Mouse (Mus musculus) forebrain, embryonic 15.5 days (tissue): ENCODE measurements at regions not wholly inside any gene's neighbourhood (a gene's known extent, or its start where the extent isn't known, plus 50 kb on each side); places are given as distances from the start of the nearest gene placed in this dataset.
A peak's percentile ranks its signal among the peaks of the same experiment; 100 is the strongest.

Experiments
- ATAC-seq: fragments of 200-750 bp; cut with Nextera tagmentation; replicated peaks from 2 replicates; pipeline ENCODE4 v1.8.0; 2017; ENCODE audit warnings: mild to moderate bottlenecking, moderate TSS enrichment, moderate library complexity
- H3K27ac ChIP-seq: fragments of 300-500 bp; sonication (generic); replicated peaks from 2 replicates; pipeline ENCODE4 v1.5.1; 2015; ENCODE audit warnings: mild to moderate bottlenecking, inconsistent platforms
- H3K27me3 ChIP-seq: fragments of 300-500 bp; sonication (generic); 2 replicates; pipeline ENCODE4 v1.6.1; 2015; ENCODE audit warnings: inconsistent platforms
- H3K36me3 ChIP-seq: fragments of 300-500 bp; sonication (generic); 2 replicates; pipeline ENCODE4 v1.6.1; 2015; ENCODE audit warnings: mild to moderate bottlenecking, inconsistent platforms
- H3K4me1 ChIP-seq: fragments of 300-500 bp; sonication (generic); 2 replicates; pipeline ENCODE4 v1.6.1; 2015; ENCODE audit warnings: inconsistent platforms
- H3K4me2 ChIP-seq: fragments of 300-500 bp; sonication (generic); replicated peaks from 2 replicates; pipeline ENCODE4 v1.6.1; 2015; ENCODE audit warnings: mild to moderate bottlenecking, inconsistent platforms
- H3K4me3 ChIP-seq: fragments of 300-500 bp; sonication (generic); 2 replicates; pipeline ENCODE4 v1.5.1; 2015; ENCODE audit warnings: mild to moderate bottlenecking, inconsistent platforms
- H3K9ac ChIP-seq: fragments of 300-500 bp; sonication (generic); replicated peaks from 2 replicates; pipeline ENCODE4 v1.6.1; 2015; ENCODE audit warnings: mild to moderate bottlenecking, inconsistent platforms
- H3K9me3 ChIP-seq: fragments of 300-500 bp; sonication (generic); 2 replicates; pipeline ENCODE4 v1.6.1; 2016; ENCODE audit warnings: inconsistent platforms
- WGBS: fragments of 180-500 bp; shearing (Covaris S2); methylation state at CpG from one replicate; pipeline ENCODE4 v1.1.7; 2015; ENCODE audit warnings: mixed read lengths; 5-methylcytosine and 5-hydroxymethylcytosine counted together

DNA sequence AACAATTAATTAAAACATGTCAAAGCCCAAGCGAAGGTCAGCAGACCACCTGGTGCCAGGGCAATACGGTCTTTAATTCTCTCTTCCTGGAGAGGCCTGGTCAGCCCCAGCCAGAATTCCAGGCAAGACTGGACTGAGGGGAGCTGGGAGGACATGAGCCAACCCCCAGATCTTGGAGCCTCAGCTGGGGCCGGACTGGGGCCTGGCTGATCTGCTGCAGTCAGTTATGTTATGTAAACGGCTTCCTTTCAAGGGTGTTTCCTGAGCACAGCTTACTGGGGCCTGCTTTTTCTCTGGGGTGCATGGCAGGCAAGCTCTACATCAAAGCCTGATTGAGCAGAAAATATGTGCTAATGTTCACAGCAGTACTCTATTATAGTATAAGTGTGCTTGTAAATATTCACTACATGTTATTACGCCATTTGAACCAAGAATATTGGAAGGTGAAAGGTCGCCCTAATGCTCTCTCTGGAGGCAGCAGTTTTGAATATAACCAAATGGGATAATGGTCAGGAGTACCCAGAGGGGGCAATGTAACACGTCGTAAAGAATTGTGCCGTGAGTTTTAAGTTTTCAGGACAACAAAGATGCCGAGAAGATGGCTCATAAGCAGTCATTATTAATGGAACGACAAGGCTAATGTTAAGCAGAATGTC is 96.5 kb upstream of the Mgmt start:
- Histone ChIP-seq H3K9ac (no peak overlapping the region), H3K4me1 (no peaks in the 10 kb centered on the region), H3K9me3 (no peaks in the 10 kb centered on the region), H3K27ac (no peak overlapping the region), H3K4me3 (no peak overlapping the region), H3K36me3 (no peaks in the 10 kb centered on the region), H3K4me2 (no peak overlapping the region), H3K27me3 (no peaks in the 10 kb centered on the region)
- WGBS: 36% methylated on average over 11 of the region's 11 CpGs
- no peak for ATAC-seq

DNA sequence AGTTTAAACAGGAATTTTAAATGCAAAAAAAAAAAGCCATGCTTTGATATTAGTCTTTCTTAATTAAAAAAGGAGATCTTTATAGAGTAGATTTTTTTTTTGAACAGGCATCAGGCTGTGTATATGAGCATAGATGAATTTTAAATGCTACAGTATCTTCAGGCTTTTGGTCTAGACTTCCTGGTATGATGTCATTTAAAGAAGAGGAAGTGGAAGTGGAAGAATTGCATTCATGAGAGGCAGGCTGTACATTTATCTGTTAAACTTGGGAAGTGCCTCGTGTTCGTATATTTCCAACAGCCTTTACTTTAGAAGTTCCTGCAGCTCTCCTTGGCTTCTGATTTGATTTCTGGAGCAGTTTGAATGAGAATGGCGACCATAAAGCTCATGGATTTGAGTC is 95.8 kb upstream of the Mgmt start:
- Histone ChIP-seq H3K4me3 (no peak overlapping the region), H3K27me3 (no peaks in the 10 kb centered on the region), H3K9me3 (no peaks in the 10 kb centered on the region), H3K36me3 (no peaks in the 10 kb centered on the region), H3K4me1 (no peaks in the 10 kb centered on the region), H3K27ac (no peak overlapping the region), H3K4me2 (no peak overlapping the region), H3K9ac (no peak overlapping the region)
- no peak for ATAC-seq
- 92% methylated on average over 3 of the region's 3 CpGs for WGBS

DNA sequence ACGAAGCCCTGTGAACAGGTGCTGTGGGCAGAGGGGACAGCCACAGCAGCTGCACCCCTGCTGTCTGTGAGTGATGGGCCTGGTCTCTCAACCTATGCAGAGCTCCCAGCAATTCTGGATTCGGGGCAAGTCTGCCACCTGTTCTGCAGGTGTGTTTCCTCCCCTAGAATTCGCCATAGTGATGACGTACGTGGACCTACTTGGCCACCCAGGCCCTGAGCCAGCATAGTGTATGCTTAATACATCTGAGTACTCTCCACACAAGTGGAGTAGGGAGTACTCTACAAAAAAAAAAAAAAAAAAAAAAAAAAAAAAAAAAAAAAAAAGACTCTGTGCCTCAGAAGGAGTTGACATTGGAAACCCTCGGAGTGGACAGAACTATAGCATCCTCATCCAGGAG is 87.3 kb upstream of the Mgmt start:
- Histone ChIP-seq H3K27ac (no peak overlapping the region), H3K4me2 (no peak overlapping the region), H3K4me3 (no peak overlapping the region), H3K9me3 (no peaks in the 10 kb centered on the region), H3K36me3 (no peaks in the 10 kb centered on the region), H3K27me3 (no peaks in the 10 kb centered on the region), H3K4me1 (no peaks in the 10 kb centered on the region), H3K9ac (no peak overlapping the region)
- WGBS: 90% methylated on average over 6 of the region's 6 CpGs
- no peak for ATAC-seq

- Histone ChIP-seq H3K27me3 (no peaks in the 10 kb centered on the region), H3K9ac (no peak overlapping the region), H3K9me3 (no peaks in the 10 kb centered on the region), H3K4me3 (no peak overlapping the region), H3K4me2 (no peak overlapping the region), H3K27ac (no peak overlapping the region), H3K36me3 (no peaks in the 10 kb centered on the region), H3K4me1 (no peaks in the 10 kb centered on the region)
- no peak for ATAC-seq
Observed at GRCm38 (mm10) chr7:136807968-136808367, 86.4 kb upstream of the Mgmt start.

- no peaks in the 10 kb centered on the region for H3K27me3 ChIP-seq
- no peaks in the 10 kb centered on the region for H3K4me1 ChIP-seq
- H3K4me2 ChIP-seq: no peak overlapping the region
- no peaks in the 10 kb centered on the region for H3K9me3 ChIP-seq
- no peak overlapping the region for H3K4me3 ChIP-seq
- H3K9ac ChIP-seq: no peak overlapping the region
- 85% methylated on average over 8 of the region's 8 CpGs for WGBS
- H3K36me3 ChIP-seq: no peaks in the 10 kb centered on the region
- ATAC-seq: no peak
- no peak overlapping the region for H3K27ac ChIP-seq
Observed at GRCm38 (mm10) chr7:136809576-136809975, 84.8 kb upstream of the Mgmt start.

- no peaks in the 10 kb centered on the region for H3K27me3 ChIP-seq
- H3K36me3 ChIP-seq: no peaks in the 10 kb centered on the region
- ATAC-seq: no peak
- H3K27ac ChIP-seq: no peak overlapping the region
- no peaks in the 10 kb centered on the region for H3K4me1 ChIP-seq
- 83% methylated on average over 9 of the region's 9 CpGs for WGBS
- no peaks in the 10 kb centered on the region for H3K9me3 ChIP-seq
- no peak overlapping the region for H3K4me2 ChIP-seq
- H3K4me3 ChIP-seq: no peak overlapping the region
- no peak overlapping the region for H3K9ac ChIP-seq
Observed at GRCm38 (mm10) chr7:136813691-136814325, 80.6 kb upstream of the Mgmt start.

DNA sequence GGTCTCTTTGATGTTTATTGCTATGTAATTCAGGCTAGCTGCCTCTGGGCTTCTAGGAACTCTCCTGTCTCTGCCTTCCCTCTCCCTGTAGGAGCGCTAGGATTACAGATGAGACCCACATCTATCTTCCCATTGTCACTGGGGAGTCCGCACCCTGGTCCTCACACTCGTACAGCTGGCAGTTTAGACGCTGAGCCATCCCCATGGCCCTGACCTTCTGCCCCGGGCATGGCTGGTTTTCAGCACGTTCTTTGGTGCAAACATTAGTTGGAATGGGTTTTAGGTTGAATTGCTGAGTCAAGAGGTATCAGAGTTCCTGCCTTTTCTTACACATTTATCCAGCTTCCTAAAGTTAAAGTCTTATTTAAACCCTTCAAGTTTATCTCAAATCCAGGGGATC is 79.7 kb upstream of the Mgmt start:
- no peak overlapping the region for H3K4me2 ChIP-seq
- H3K9me3 ChIP-seq: no peaks in the 10 kb centered on the region
- no peaks in the 10 kb centered on the region for H3K4me1 ChIP-seq
- no peaks in the 10 kb centered on the region for H3K27me3 ChIP-seq
- H3K36me3 ChIP-seq: no peaks in the 10 kb centered on the region
- no peak overlapping the region for H3K4me3 ChIP-seq
- ATAC-seq: no peak
- no peak overlapping the region for H3K9ac ChIP-seq
- 82% methylated on average over 6 of the region's 6 CpGs for WGBS
- no peak overlapping the region for H3K27ac ChIP-seq

- WGBS: 68% methylated on average over 4 of the region's 4 CpGs
- no peak for ATAC-seq
- no peak overlapping the region for H3K4me2 ChIP-seq
- H3K9me3 ChIP-seq: no peaks in the 10 kb centered on the region
- peaks cover 10% of the 10 kb centered on the region for H3K4me1 ChIP-seq
- no peak overlapping the region for H3K4me3 ChIP-seq
- H3K27ac ChIP-seq: no peak overlapping the region
- H3K36me3 ChIP-seq: no peaks in the 10 kb centered on the region
- no peak overlapping the region for H3K9ac ChIP-seq
- H3K27me3 ChIP-seq: peaks cover 16% of the 10 kb centered on the region; the same call in 1 of the 2 replicates
Observed at GRCm38 (mm10) chr7:136820291-136820690, 74.1 kb upstream of the Mgmt start.

GRCm38 (mm10) chr7:136825647-136826046 is 68.8 kb upstream of the Mgmt start:
- Histone ChIP-seq H3K9ac (peak overlapping the region; percentile 31; the same call in 1 of the 2 replicates), H3K4me2 (peak overlapping the region; percentile 42), H3K27me3 (peaks cover 24% of the 10 kb centered on the region), H3K4me1 (peaks cover 17% of the 10 kb centered on the region), H3K36me3 (no peaks in the 10 kb centered on the region), H3K9me3 (no peaks in the 10 kb centered on the region), H3K4me3 (peak overlapping the region; percentile 20), H3K27ac (no peak overlapping the region)
- 6% methylated on average over 16 of the region's 16 CpGs for WGBS
- ATAC-seq: no peak

DNA sequence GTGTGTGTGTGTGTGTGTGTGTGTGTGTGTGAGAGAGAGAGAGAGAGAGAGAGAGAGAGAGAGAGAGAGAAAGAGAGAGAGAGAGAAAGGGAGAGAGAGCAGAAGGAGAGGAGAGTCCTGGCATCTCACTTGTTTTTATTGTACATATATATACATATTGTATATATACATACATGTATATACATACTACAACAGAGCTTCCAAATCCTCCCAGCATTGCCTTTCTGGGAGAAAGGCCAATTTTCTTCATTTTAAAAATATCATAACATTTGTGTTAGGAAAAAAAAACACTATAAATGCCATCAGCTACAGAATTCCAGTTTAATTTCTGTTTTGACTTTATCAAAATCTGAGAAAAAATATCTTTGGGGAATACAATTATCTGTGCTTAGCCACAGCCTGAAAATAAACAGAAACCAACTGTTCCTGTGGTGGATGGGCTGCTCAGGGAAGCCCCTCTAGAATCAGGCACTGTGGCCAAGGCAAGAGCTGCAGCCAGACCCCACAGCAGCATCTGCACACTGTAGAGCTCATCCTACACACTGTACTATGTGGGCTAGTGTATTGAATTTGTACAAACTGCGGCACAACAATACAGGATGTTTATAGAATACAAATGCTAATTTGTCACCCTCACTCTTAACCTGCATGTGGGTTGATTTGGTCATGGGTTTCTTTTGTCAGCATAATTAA is 64.6 kb upstream of the Mgmt start:
- WGBS: 54% methylated on average over 1 of the region's 1 CpGs
- H3K4me3 ChIP-seq: no peak overlapping the region
- H3K27me3 ChIP-seq: peaks cover 15% of the 10 kb centered on the region
- no peaks in the 10 kb centered on the region for H3K9me3 ChIP-seq
- H3K9ac ChIP-seq: no peak overlapping the region
- H3K36me3 ChIP-seq: no peaks in the 10 kb centered on the region
- H3K4me2 ChIP-seq: no peak overlapping the region
- no peak overlapping the region for H3K27ac ChIP-seq
- H3K4me1 ChIP-seq: peaks cover 9% of the 10 kb centered on the region
- no peak for ATAC-seq

GRCm38 (mm10) chr7:136832419-136832818 is 62.0 kb upstream of the Mgmt start:
- 76% methylated on average over 7 of the region's 7 CpGs for WGBS
- H3K4me2 ChIP-seq: no peak overlapping the region
- H3K4me3 ChIP-seq: no peak overlapping the region
- peaks cover 12% of the 10 kb centered on the region; the same call in 1 of the 2 replicates for H3K27me3 ChIP-seq
- H3K9me3 ChIP-seq: no peaks in the 10 kb centered on the region
- H3K9ac ChIP-seq: no peak overlapping the region
- no peaks in the 10 kb centered on the region for H3K4me1 ChIP-seq
- no peak for ATAC-seq
- no peak overlapping the region for H3K27ac ChIP-seq
- H3K36me3 ChIP-seq: no peaks in the 10 kb centered on the region

GRCm38 (mm10) chr7:136838971-136839370 is 55.4 kb upstream of the Mgmt start:
- Histone ChIP-seq H3K4me2 (no peak overlapping the region), H3K27me3 (peaks cover 34% of the 10 kb centered on the region; the same call in 1 of the 2 replicates), H3K9ac (no peak overlapping the region), H3K9me3 (no peaks in the 10 kb centered on the region), H3K36me3 (no peaks in the 10 kb centered on the region), H3K4me3 (no peak overlapping the region), H3K27ac (no peak overlapping the region), H3K4me1 (peaks cover 17% of the 10 kb centered on the region)
- 62% methylated on average over 5 of the region's 5 CpGs for WGBS
- no peak for ATAC-seq
